Mouse (Mus musculus): ENCODE measurements around the gene Tpsab1. TPM values are rescaled to one million over a fixed set of nuclear protein-coding genes. Genes with fewer than 3 reads are reported as not detected.

Tpsab1 gene
- total RNA-seq, 1 experiment: not detected

GRCm38 (mm10) chr17:25293495-25293894, 51.9 kb downstream of the Tpsab1 start:
- no peak for TF ChIP-seq HCFC1 (IDR thresholded peaks at IDR 0.05; ENCODE audit: borderline replicate concordance, insufficient read depth, low read length)
- no peak for TF ChIP-seq CHD2 (IDR thresholded peaks at IDR 0.05; ENCODE audit: low read depth, low read length)
- no peak for TF ChIP-seq ZC3H11A (IDR thresholded peaks at IDR 0.05; ENCODE audit: borderline replicate concordance, low read depth, low read length)
- no peak for TF ChIP-seq ZNF384 (IDR thresholded peaks at IDR 0.05; ENCODE audit: low read depth, low read length)
- TF ChIP-seq MAFK (IDR thresholded peaks at IDR 0.05; ENCODE audit: insufficient read depth, low read depth, low read length): no peak

More at GRCm38 (mm10) chr17:25293495-25293894, 51.9 kb downstream of the Tpsab1 start:
- H3K9ac ChIP-seq (ENCODE audit: insufficient read depth, low read depth, low read length, poor library complexity, severe bottlenecking): no peak overlapping the region
- DNase-seq (ENCODE audit: low read depth, low spot score): no peak
- no peak overlapping the region for H3K4me3 ChIP-seq (ENCODE audit: insufficient read depth in 1 of 2, low read depth in 1 of 2, low read length in 2 of 2, poor library complexity in 1 of 2, severe bottlenecking in 1 of 2)
- in situ Hi-C loops (cut with MboI; ENCODE audit: low sequenced_read_pairs in 2 of 2, unreplicated experiment in 2 of 2): no loop called here
- no peak overlapping the region for H3K27ac ChIP-seq (ENCODE audit: insufficient read depth, low read depth, low read length, poor library complexity, severe bottlenecking)
- H3K4me1 ChIP-seq (ENCODE audit: control insufficient read depth in 2 of 2, insufficient read depth in 2 of 2, low read length in 2 of 2, poor library complexity in 1 of 2): peaks cover 0 to 2% of the 10 kb centered on the region in 2 experiments; a peak in 1 of 4 replicates
- H3K9me3 ChIP-seq (ENCODE audit: control insufficient read depth, insufficient read depth, low read depth, low read length): no peaks in the 10 kb centered on the region
- no peaks in the 10 kb centered on the region for H3K36me3 ChIP-seq (ENCODE audit: control insufficient read depth, insufficient read depth, low read length, poor library complexity, severe bottlenecking)

Other genes starting within 250 kb of the Tpsab1 start
- gene Telo2, start 229.6 kb downstream of the Tpsab1 start, total RNA-seq (2012; rRNA removed): 34.2 and 47.3 TPM in 2 replicates
- gene Ptx4, start 224.8 kb downstream of the Tpsab1 start, total RNA-seq (2012; rRNA removed): not detected in 2 replicates
- 35.0 and 62.4 TPM in 2 replicates for gene Clcn7, start 212.2 kb downstream of the Tpsab1 start, total RNA-seq (2012; rRNA removed)
- gene Ccdc154, start 183.1 kb downstream of the Tpsab1 start, total RNA-seq (2012; rRNA removed): 0.18 and 0.32 TPM in 2 replicates
- not detected in 2 replicates for gene Gm38655, start 170.1 kb downstream of the Tpsab1 start, total RNA-seq (2012; rRNA removed)
- gene BC003965, start 161.0 kb downstream of the Tpsab1 start, total RNA-seq (2012; rRNA removed): 22.8 and 25.5 TPM in 2 replicates
- gene Unkl, start 157.2 kb downstream of the Tpsab1 start, total RNA-seq (2012; rRNA removed): 12.4 and 14.8 TPM in 2 replicates
- 17.3 and 28.5 TPM in 2 replicates for gene Gnptg, start 105.4 kb downstream of the Tpsab1 start, total RNA-seq (2012; rRNA removed)
- 32.3 and 34.9 TPM in 2 replicates for gene Tsr3, start 105.4 kb downstream of the Tpsab1 start, total RNA-seq (2012; rRNA removed)
- 1.4 and 1.9 TPM in 2 replicates for gene Baiap3, start 89.2 kb downstream of the Tpsab1 start, total RNA-seq (2012; rRNA removed)
- gene Ube2i, start 70.9 kb downstream of the Tpsab1 start, total RNA-seq (2012; rRNA removed): 427 and 443 TPM in 2 replicates
- not detected in 2 replicates for gene Prss34, start 47.2 kb downstream of the Tpsab1 start, total RNA-seq (2012; rRNA removed)
- not detected in 2 replicates for gene Prss28, start 36.9 kb downstream of the Tpsab1 start, total RNA-seq (2012; rRNA removed)
- gene Prss29, start 26.9 kb downstream of the Tpsab1 start, total RNA-seq (2012; rRNA removed): not detected in 2 replicates
- gene Tpsb2, start 20.7 kb upstream of the Tpsab1 start, total RNA-seq (2012; rRNA removed): not detected in 2 replicates
- gene Tpsg1, start 23.7 kb upstream of the Tpsab1 start, total RNA-seq (2012; rRNA removed): not detected in 2 replicates
- gene Cacna1h, start 88.2 kb upstream of the Tpsab1 start, total RNA-seq (2012; rRNA removed): 2.1 and 5.3 TPM in 2 replicates
- gene Tekt4, start 109.1 kb upstream of the Tpsab1 start, total RNA-seq (2012; rRNA removed): 0.16 TPM in 1 of 2 replicates, not detected in the other
- 0.95 and 1.3 TPM in 2 replicates for gene Sstr5, start 151.7 kb upstream of the Tpsab1 start, total RNA-seq (2012; rRNA removed)
- gene Sox8, start 225.1 kb upstream of the Tpsab1 start, total RNA-seq (2012; rRNA removed): 0.40 and 0.42 TPM in 2 replicates
- 16.6 and 33.6 TPM in 2 replicates for gene Lmf1, start 233.5 kb upstream of the Tpsab1 start, total RNA-seq (2012; rRNA removed)

All from ES-E14 (cell line).